Mouse (Mus musculus): ENCODE results near the gene Patz1.

The Patz1 gene

GRCm38 (mm10) chr11:3288521-3289301 is at the start of gene Patz1:
TSS of gene Patz1 (plus strand) at chr11:3288874.
- DNase-seq (ENCODE audit: low spot score): peak; percentile 68

DNA sequence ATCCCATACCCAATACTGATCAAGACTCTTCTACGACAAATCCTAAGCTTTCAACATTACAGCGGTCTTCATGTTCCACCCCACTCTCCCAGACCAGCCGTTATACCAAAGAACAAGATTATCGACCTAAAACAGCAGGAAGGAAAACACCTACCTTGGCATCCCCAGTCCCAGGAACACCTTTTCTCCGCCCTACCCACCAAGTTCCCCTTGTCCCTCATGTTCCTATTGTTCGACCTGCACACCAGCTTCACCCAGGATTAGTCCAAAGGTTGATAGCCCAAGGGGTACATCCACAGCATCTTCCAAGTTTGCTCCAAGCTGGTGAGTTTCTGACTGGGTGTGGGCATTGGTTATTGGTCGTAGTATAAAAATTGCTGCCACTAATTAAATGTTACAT is 46.3 kb upstream of the Patz1 start:
- no peak for DNase-seq (ENCODE audit: low spot score)

DNA sequence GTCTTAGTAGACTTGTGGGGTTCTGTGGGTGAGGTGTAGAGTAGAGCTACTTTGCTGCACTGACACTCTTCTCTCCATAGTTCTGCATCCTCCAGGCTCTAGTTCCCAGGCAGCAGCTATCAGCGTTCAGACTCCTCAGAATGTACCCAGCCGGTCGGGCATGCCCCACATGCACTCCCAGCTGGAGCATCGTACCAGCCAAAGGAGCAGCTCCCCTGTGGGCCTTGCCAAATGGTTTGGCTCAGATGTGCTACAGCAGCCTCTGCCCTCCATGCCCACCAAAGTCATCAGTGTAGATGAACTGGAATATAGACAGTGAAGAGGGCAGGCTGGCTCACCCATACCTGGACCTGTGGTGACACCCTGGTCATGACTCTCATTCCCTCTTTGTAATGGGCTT is 44.9 kb upstream of the Patz1 start:
- DNase-seq (ENCODE audit: low spot score): no peak

GRCm38 (mm10) chr11:3247387-3247786 is 41.3 kb upstream of the Patz1 start:
- DNase-seq (ENCODE audit: low spot score): no peak

DNA sequence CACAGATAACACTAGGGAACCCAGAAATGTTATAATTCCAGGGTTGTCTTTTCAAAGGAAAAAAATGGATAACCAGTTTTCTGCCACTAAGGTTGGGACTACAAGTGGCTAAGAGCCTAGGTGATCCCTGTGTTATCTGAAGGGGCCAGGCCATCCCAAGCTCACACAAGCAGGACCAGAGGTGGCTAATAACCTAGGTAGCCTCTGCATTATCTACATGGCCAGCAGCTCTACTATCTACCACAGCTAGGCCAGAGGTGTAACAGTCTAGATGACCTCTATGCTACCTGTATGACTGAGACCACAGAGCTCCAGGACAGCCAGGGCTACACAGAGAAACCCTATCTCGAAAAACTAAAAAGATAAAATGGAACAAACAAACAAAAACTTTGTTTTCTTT is 29.1 kb upstream of the Patz1 start:
- no peak for DNase-seq (ENCODE audit: low spot score)

- no peak for DNase-seq (ENCODE audit: low spot score)
Measured at GRCm38 (mm10) chr11:3265291-3266078, 23.2 kb upstream of the Patz1 start.

- peak; percentile 96 for DNase-seq (ENCODE audit: low spot score)
Measured at GRCm38 (mm10) chr11:3266079-3266685, 22.5 kb upstream of the Patz1 start, which contains the start of gene Drg1. TSS of gene Drg1 (minus strand) at chr11:3266415.

GRCm38 (mm10) chr11:3267133-3267532 is 21.5 kb upstream of the Patz1 start:
- DNase-seq (ENCODE audit: low spot score): no peak

GRCm38 (mm10) chr11:3269241-3269640 is 19.4 kb upstream of the Patz1 start:
- DNase-seq (ENCODE audit: low spot score): no peak

DNA sequence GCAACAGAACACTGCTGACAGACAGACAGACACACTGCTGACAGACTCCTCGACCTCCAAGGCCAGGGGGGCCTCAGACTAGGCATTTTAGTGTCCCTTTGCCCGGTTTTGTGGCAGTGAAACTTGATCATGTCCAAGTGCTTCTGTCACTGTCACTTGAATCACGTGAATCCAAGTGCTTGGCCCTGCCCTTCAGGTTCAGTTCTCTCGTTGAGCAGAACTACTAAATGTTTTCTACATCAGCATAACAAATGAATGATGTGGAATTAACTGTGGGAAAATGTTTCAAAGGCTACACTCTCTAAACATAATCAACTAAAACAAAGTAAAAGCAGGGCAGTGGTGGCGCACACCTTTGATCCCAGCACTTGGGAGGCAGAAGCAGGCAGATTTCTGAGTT is 10.3 kb upstream of the Patz1 start:
- DNase-seq (ENCODE audit: low spot score): no peak

DNA sequence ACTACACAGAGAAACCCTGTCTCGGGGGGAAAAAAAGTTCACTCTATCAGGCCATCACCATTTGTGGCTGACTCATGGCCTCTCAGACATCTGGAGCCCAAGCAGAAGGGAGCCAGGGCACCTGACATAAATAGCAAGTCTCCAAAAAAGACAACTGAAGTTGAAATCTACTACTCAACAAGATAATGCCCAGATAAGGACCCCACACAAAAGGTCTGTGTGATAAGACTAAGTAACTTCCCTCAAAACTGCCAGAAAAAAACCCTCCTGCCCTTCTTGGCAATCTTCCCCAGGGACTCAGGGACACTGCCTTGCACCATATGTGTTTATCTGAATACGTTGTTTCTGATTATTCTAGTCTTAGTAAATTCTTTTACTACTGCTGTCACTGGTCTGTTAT is 8.9 kb upstream of the Patz1 start:
- no peak for DNase-seq (ENCODE audit: low spot score)

DNA sequence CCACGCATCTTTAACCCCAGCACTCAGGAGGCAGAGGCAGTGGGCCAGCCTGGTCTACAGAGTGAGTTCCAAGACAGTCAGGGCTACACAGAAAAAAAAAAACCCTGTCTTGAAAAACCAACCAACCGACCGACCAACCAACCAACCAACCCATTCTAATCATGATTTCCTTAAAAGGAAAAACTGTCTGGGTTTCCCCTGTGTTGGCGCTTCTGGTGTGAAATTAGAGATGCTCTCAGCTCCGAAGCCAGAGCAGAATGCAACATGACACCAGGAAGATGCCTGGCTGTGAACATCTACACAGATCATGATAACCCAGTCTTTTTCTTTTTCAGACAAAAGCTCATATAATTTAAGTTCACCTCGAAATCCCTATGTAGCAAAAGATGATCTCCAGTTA is 5.8 kb upstream of the Patz1 start:
- no peak for DNase-seq (ENCODE audit: low spot score)

DNA sequence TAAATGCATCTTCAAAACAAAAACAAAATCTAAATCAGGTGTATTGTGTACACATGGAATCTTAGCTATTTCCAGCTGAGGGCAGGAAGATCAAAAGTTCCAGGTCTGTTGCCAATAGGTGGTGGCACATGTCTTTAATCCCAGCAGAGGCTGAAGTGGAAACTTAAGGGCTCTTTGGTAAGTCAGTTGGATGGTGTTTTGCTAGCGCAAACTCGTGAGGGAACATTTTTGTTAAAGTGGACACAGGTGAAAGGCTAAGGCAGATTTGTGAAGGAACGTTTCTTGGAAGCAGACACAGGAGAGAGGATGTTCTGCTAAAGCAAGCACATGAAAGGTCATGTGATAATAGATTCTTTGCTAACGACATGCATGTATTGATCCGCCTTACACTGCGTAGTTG is 5.0 kb upstream of the Patz1 start:
- DNase-seq (ENCODE audit: low spot score): no peak

DNA sequence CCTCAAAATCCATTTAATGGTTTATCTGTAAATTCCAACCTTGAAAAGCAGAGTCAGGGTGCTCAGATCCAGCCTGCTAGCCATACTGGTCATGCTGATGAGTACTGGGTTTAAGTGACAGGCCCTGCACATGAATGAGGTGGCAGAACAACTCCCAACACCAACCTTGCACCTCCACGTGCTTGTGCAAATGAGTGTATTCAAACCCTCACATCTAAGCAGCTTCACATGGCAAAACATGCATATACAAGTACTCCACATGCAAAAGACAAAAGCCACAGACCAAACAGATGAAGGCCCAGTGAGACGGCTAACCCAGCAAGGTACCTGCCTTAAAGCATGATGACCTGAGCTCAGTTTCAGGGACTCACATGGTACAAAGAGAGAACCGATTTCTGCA is 2.7 kb upstream of the Patz1 start:
- DNase-seq (ENCODE audit: low spot score): no peak

DNA sequence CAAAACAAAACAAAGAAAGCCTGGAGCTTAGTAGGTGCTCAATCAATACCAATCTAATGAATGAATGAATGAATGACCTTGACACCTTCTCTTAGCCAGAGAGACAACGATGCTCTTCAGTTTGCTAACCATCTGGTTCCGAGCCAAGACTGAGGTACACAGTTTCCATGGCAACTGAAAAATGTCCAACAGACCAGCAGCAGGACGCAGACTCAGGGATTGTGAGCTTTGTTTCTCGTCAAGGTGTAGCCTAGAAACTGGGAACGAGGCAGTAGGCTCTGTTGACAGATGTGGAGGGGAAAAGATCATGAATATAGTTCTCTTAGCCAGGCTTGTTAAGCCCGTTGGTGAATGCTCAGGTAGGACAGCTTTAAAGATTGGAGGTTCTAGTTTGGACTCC is 1.5 kb upstream of the Patz1 start:
- no peak for DNase-seq (ENCODE audit: low spot score)

DNA sequence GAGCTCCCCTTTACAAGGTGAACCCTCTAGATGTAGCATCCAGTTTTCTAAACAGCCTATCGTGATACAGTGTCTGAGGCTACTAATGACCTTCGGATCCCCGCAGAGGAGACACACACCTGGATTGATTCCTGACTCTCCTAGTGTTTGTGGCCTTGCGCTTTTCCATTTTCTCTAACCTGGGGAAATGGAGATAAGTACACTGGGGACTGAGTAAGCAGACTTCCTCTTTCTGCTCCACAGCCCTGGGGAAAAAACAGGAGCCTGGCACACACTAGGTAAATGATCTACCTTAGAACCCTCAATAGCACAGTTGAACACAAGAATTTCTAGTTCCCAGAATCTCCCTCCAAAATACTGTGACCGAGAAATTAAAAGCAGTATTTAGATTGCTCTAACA is 753 bp upstream of the Patz1 start:
- DNase-seq (ENCODE audit: low spot score): no peak

DNA sequence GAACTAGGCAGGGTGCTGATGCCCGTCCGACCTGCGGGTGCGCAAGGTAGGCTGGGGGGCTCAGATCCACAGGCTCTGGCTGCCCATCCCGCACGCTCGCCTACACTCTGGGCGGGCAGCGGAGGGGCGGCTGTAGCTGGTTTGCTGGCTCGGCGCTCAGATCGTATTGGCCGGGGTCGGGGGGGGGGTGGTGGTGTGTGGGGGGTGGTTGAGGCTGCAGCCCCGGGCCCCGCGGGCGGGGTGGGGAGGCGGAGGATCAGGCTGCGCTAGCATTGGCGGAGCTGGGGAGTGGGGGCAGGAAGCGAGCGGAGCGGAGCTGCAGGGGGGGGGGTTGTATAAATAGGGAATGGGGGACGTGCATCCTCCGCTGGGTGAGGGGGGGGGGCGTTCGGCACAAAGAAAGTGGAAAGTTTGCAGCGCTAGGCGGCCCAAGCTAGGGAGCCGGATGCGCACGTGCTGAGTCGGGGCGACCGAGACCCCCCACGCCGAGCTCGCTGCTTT is 678 bp downstream of the Patz1 start:
- peak; percentile 97 for DNase-seq (ENCODE audit: low spot score)

DNA sequence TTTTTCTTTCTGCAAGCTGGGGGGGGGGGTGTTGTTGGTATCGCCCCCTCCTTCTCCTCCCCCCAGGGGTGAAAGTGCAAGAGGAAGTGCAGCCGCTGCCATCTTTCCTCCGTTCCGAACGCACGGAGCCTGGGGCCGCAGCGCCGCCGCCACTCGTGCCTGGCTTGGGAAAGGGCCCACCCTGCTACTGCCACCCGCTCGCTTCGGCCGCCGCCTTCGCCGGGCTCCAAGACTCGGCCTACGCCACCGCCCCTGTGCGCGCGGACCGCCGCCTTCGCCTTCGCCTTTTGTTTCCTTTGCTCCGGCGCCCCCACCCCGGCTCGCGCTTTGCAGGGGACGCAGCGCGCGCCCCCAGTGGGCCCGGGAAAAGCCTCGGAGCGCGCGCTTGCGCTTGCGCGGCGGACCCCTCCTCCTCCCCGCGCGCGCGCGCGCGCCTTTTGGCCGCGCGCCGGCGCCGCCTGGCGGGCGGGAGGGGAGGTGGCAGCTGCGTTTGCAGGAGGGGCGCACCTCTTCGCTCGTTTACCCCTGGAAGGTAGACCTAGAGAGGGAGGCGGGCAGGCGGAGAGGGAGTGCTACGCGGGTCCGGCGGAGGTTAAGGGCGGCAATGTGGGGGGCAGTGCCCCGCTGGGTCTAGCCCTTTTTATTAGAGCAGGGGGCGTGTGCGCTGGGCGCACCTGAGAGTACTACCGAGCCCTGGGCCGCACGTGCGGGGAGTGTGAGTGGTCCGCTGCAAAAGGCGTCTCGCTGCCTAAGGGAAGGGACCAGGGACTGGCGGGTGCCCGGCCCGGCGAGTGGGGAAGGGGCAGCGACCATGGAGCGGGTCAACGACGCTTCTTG is 1.3 kb downstream of the Patz1 start:
- peak; percentile 93 for DNase-seq (ENCODE audit: low spot score)

DNA sequence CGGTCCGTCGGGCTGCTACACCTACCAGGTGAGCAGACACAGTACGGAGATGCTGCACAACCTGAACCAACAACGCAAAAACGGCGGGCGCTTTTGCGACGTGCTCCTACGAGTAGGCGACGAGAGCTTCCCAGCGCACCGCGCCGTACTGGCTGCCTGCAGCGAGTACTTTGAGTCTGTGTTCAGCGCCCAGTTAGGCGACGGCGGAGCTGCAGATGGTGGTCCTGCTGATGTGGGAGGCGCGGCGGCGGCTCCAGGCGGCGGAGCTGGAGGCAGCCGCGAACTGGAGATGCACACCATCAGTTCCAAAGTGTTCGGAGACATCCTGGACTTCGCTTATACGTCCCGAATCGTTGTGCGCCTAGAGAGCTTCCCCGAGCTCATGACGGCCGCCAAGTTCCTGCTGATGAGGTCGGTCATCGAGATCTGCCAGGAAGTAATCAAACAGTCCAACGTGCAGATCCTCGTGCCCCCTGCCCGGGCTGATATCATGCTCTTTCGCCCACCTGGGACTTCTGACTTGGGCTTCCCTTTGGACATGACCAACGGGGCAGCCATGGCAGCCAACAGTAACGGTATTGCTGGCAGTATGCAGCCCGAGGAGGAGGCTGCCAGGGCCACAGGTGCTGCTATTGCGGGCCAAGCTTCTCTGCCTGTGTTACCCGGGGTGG is 2.1 kb downstream of the Patz1 start:
- DNase-seq (ENCODE audit: low spot score): peak; percentile 36

DNA sequence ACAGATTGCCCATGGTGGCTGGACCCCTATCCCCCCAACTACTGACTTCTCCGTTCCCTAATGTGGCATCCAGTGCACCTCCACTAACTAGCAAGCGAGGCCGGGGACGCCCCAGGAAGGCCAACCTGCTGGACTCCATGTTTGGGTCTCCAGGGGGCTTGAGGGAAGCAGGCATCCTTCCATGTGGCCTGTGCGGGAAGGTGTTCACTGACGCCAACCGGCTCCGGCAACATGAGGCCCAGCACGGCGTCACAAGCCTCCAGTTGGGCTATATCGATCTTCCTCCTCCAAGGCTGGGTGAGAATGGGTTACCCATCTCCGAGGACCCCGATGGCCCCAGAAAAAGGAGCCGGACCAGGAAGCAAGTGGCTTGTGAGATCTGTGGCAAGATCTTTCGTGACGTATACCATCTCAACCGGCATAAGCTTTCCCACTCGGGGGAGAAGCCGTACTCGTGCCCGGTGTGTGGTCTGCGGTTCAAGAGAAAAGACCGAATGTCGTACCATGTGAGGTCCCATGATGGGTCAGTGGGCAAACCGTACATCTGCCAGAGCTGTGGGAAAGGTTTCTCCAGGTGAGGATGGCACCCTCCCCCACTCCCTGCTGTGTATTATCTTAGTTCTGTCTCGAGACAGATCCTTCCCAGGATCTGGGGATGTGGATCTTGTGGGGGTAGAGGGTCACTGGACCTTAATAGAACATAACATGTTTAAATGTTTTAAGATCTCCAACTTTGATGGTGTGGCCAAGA is 2.8 kb downstream of the Patz1 start:
- DNase-seq (ENCODE audit: low spot score): peak; percentile 24

DNA sequence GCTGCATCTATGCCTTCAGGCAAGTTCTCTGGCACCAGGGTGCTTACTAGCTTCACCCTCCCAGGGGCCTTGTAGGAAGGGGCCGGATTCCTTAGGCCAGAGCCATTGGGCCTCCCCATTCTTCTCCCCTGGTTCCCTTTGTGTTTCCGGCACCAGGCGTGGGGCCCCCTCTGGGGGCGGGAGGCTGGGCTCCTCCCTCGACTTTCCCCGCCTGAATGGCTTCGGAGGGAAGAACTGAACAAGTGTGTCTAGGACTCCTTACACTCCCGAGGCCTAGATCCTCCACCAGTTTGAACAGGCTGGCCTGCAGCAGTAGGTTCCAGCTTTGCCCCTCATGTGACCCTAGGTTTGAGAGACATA is 3.4 kb downstream of the Patz1 start:
- DNase-seq (ENCODE audit: low spot score): peak; percentile 71
